Mouse (Mus musculus) liver (tissue): ENCODE measurements around the gene Styxl1.
A peak's percentile ranks its signal among the peaks of the same experiment; 100 is the strongest.

Experiments
- DNase-seq: peaks from one replicate; pipeline ENCODE4 v3.0.0-alpha.2; 2020; ENCODE audit warnings: mixed read lengths

The Styxl1 gene

DNA sequence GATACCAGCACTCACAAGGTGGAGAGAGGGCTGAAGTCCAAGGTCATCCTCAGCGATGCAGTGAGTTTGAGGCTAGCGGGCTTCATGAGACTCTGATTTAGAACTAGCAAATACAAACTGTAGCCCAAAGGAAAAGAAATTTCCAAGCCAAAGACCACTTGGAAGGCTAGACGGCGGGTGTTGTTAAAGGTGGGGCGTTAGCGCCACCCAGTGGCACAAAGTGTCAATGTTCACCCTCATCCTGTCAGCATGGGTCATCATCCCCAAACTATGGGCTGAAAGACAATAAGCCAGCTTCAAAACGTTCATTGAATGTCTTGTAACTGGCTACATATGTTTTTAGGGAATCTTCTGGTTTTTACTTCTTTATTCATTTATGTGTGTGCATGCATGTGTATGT lies 14.7 kb downstream of the Styxl1 start:
- DNase-seq, result peak; percentile 69

DNA sequence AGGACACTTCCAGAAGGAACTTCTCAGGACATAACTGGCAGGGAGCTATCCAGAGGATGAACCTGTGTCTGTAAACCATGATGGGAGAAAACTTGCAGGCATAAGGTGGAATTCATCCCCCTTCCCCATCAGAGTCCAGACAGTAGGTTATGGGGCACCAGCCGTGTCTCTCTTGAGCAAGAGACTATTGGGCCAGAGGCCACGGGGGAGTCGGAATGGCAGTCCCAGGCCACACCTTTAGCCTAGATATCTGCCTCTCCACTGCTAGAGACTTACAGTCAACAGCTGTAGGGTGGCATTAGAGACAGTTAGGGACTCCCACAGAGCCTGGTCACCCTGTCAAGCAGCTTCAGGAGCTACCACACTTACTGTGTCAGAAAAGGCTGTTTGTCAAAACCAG lies 16.3 kb downstream of the Styxl1 start:
- DNase-seq, result no peak

DNA sequence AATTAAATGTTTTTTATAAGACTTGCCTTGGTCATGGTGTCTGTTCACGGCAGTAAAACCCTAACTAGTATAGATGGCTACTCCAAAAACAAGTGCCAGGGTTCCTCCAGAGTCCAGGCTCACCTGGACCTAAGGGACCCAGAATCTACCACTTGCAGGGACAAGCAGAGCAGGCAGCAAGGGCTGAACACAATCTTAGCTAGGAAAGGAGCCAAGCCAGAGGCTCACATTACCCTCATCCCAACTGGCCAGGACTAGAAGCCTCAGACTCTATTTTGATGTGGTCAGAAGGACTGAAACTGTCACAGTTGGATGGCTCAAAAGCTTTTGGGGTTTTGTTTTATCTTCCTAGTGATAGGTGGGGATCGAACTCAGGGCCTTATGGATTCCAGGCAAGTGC lies 26.6 kb downstream of the Styxl1 start:
- DNase-seq, result no peak

DNA sequence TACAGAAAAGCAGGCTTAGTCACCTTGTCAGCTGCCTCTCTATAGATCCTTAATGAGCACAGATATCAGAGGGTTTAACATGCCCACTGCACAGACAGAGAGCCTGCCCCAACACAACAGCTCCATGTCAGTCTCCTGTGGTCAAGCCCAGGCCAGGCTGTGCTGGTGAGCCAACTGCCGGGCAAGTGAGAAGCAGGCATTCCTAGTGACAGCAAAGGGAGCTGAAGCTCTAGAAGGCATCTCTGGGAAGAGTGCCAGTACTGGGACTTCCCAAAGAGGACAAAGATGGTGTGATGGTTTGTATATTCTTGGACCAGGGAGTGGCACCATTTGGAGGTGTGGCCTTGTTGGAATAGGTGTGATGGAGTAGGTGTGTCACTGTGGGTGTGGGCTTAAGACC lies 27.1 kb downstream of the Styxl1 start:
- no peak for DNase-seq

DNA sequence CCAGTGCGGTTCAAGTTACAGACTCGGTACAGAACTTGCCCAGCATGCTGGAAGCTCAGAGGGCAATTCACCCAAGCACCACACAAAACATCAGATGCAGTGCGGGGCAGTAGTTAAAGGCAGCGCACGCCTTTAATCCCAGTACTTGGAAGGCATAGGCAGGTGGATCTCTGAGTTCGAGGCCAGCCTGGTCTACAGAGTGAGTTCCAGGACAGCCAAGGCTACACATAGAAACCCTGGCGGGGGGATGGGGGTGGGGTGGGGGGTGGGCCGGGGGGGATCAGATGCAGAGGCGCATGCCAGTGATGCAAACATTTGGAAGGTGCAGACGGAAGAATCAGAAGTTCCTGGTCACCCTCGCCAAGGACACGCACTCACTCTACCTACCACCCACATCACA lies 33.4 kb downstream of the Styxl1 start:
- no peak for DNase-seq

DNA sequence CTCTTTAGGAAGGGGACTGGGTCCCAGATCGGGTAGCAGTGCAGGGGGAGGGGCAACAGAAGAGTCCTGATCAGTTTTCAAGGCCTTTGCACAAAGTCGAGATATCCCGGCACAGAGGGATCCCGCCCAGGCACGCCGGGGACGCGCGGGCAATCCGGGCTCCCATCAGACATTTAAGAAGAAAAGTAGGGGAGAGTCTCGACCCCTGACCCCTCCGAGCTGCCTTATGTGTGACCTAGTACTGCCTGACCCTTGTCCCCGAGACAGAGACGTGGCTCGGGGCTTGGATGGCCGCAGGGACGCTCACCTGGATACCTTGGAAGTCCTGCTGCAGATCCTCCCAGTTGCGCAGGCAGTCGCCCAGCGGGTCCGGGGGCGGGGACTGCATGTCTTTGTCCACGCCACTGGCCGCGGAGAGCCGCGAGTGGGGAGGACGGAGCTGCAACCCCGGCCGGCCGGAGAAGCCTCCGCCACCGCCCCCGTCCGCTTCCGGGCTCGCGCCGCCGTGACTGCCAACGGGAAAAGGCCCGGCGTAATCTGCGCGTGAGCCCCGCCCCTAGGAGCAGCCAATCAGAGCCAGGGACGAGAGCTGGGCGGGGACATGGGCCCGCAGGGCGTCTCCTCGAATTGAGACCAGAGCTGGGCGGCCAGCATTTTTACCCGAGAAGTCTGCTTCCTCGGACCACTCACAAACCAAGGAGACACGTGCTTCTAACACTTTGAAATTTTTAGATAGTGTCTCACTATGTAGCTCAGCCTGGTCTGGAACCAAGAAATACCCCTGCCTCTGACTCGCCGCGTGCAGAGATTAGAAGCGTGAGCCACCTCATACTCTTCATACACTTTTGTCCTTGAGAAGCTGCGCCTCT lies 34.2 kb downstream of the Styxl1 start, which contains the start of gene Tmem120a:
Gene Tmem120a (minus strand): TSS at position 708 of the 869 bp plus-strand sequence.
- peak; percentile 95 for DNase-seq

DNA sequence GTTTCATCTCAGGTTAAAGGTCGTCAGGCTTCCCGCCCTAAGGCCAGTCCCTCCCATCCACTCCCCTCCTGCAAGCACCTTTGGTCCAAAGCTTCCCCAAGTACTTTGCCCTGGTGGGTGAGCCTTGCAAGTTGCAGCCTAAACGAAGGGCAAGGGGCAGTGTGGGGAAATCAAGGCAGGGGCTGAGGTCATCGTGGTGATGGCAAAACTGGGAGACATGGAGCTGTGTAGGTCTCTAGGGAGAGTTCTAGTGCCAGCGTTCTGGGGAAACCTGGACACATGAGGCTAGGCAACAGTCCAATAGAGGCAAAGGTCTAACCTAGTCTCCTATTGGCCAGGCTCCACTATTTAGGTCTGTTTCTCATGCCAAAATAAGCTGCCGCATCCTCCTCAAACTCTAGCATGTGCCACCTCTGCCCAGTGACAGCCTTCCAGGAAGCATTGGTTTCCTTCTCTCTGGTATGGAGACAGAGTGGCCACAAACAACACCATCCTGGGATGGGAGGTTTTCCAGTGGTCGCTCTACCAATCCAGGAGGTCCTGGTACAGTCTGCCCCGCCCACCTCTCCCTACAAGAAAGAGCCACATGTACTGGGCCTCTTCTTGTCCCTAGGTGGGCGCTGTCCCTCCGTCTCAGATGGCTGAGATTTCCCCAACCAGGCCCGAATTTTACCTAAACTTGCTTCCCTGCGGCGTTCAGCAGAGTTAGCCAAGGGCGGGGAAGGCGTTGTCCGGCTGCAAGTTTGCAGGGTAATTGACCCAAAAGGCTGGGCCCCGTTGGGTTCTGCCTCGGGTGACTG lies 35.0 kb downstream of the Styxl1 start:
- no peak for DNase-seq

DNA sequence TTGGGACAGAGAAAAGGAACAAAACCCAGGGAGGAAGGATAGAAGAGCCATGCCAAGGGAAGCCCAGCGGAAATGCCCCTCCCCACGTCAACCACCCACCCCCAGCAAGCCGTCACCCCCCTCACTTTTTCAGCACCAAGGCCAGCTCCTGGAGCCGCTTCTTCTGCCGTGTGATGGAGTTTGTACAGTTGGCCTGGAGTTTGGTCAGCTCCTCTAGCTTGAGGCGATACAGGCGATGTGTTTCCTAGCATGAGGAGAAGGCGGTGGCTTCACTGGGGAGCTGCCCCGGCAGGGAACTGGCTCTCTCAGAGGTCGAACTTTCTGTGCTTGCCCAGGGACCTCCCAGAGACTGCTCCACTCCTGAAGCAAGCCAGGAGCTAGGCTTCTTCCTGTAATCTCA lies 36.0 kb downstream of the Styxl1 start:
- no peak for DNase-seq

DNA sequence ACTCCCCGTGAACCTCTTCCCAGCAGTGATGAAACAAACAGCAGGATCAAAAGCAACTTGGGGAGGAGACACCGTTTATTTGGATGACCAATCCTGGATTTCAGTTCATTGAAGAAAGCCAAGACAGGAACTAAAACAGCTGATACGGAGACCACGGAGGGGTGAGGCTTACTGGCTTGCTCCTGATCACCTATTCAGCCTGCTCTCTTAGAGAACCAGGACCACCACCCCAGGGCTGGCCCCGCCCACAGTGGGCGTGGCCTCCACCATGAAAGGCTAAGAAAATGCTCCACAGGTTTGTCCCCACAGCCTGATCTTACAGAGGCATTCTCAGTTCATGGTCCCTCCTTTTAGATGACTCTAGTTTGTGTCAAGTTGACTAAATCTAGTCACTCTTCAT lies 39.9 kb downstream of the Styxl1 start:
- DNase-seq, result no peak

DNA sequence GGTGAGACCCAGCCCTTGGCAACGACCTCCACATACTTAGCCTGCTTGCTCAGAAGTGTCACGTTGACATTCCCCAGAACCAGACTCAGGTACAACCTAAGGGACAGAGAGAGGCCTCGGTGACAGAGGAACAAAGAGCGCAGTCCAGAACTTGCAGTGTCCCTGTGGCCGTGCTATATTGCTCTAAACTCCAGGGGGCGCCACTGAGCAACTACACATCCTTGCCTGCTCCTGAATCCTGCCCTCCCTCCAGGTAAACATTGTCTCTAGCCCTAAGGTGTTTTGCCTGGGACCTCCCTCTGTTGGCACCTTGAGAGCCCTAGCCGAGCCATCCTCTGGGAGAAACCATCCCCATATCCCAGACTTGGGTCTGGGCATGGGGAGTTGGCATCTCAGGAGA lies 41.0 kb downstream of the Styxl1 start:
- no peak for DNase-seq

DNA sequence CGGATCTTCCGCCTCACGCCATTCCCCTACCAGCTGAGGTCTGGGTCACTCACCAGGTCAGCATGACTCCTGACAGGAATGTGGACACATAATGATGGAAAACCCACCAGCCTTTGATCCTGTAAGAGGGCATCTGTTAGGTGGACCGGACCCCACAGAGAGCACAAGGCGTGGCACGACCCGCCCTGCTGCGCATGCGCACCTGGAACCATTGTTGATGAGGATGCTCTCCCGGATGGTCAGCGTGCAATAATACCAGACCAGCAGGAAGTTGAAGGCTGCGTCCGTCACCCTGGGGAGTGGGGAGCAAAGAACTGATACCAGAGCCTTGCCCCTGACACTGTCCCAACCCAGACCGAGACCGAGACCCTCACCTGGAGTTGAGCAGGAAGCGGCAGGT lies 41.6 kb downstream of the Styxl1 start:
- DNase-seq, result no peak

DNA sequence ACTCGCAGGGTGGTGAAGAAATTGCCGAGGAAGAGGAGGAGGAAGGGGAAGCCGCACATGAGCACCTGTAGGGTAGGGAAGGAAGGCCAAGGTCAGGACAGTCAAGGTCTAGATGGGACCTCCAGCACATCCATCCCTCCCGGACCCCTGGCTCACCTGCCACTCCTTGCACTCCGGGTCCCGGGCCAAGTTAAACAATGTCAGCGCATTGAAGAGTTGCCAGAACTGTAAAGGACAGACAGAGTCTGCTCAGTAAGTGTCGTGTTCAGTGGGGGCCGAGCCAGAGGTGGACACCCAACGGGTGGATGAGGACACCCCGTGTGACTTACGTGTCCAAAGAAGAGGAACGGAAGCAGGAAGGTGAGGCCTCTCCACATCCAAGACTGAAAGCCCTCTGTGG lies 42.4 kb downstream of the Styxl1 start:
- DNase-seq, result no peak

DNA sequence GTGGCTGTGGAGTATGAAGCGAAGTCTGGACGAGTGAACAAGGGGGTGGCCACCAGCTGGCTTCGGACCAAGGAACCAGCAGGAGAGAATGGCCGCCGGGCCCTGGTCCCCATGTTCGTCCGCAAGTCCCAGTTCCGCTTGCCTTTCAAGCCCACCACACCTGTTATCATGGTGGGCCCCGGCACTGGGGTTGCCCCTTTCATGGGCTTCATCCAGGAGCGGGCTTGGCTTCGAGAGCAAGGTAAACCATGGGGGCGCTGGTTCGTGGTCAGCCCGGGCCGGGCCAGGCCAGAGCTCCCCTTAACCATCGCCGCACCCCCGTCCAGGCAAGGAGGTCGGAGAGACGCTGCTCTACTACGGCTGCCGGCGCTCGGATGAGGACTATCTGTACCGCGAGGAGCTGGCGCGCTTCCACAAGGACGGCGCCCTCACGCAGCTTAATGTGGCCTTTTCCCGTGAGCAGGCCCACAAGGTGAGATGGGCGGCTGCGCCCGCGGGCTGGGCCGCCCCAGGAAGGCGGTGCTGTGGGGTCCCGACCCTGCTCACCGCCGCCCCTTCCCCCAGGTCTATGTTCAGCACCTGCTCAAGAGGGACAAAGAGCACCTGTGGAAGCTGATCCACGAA lies 44.0 kb downstream of the Styxl1 start:
- DNase-seq, result no peak

DNA sequence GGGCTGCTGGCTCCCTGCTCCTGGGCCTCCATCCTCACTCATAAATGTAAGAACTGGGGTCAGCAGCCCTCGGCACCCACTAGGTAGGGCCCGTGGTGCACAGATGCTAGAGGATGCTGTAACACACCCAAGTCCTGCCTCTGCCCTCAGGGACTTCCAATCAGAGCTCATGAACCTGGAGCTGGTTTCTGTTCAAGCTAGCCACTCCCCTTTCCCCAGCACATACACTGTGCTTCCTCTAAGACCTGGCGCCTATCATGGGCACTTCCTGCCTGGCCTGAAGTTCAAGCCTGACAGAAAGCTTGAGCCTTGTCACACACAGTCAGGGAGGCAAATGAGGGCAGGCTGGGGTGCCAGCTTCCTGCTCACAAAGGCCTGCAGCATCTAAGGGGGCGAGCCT lies 45.1 kb downstream of the Styxl1 start:
- DNase-seq, result no peak

DNA sequence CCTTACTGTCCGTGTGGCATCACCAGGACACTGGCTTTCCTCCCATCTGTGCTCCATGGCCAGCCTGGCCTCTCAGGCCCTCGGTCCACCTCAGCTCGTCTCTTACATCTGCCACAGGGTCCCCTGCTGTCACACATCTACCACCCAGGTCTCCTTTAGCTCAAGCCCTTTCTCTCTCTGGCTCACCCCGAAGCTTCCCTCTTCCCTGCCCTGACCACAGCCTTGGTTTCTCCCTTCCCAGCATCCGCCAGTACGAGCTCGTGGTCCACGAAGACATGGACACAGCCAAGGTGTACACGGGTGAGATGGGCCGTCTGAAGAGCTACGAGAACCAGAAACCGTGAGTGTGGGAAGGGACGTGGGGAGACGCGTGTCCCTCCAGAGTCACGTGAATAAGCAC lies 46.9 kb downstream of the Styxl1 start:
- no peak for DNase-seq

DNA sequence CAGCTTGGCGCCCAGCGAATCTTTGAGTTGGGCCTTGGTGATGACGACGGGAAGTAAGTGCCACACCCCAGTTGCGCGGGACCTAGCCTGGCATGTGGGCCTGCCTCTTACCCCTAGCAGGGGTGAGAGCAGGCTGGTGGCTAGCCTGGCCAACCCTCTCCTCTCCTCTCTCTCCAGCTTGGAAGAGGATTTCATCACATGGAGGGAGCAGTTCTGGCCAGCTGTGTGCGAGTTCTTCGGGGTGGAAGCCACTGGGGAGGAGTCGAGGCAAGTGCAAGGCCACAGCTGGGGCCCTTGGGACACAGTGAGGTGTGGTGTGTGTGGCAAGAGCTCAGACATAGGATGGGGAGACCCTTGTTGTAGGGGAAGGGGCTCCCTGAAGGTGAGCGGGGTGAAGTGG lies 47.3 kb downstream of the Styxl1 start:
- DNase-seq, result no peak

DNA sequence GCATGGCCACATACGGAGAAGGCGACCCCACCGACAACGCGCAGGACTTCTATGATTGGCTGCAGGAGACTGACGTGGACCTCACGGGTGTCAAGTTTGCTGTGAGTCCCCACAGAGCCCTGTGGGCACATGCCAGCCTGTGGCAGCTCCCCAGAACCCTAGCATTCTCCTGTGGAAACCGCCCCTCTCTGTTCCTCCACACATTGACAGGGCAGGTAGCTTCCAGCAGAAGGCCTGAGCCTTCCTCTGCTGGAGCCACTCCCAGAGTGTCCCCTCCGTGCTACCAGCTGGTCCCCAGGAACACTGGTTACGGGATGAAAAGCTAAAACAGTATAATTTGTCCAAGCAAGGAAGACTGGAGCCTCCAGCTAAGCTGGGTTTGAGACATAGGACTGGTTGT lies 47.9 kb downstream of the Styxl1 start:
- DNase-seq, result no peak

DNA sequence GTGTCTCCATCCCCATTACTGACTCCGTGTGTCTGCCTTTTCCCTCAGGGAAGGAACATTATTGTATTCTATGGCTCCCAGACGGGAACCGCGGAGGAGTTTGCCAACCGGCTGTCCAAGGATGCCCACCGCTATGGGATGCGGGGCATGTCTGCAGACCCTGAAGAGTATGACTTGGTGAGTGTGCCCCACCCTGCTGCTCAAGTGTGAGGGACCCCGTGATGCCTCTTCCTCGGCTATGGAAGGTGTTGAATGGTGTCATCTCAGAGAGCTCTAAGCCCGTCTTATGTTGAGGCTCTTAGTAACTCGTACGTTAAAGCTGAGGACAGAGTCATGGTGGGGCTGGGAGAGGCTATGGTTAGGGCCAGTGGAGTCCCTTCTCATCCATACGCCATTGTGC lies 48.8 kb downstream of the Styxl1 start:
- no peak for DNase-seq

DNA sequence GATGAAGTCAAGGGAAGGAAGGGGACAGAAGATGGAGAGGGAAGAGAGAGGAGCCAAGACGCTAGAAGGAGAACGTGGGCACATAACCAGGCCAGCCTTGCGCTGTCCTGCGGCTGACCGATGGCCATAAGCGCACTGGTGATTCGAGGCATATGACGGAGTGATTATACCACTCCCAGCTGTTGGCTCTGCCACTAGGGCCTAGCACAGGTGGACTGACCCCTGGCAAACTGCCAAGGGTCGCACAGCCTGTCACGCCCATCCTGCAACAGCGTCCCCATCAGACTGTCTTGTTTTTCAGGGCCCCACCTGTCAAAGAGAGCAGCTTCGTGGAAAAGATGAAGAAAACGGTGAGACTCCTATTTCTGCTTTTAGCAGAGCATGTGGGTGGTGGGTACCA lies 49.8 kb downstream of the Styxl1 start:
- no peak for DNase-seq

DNA sequence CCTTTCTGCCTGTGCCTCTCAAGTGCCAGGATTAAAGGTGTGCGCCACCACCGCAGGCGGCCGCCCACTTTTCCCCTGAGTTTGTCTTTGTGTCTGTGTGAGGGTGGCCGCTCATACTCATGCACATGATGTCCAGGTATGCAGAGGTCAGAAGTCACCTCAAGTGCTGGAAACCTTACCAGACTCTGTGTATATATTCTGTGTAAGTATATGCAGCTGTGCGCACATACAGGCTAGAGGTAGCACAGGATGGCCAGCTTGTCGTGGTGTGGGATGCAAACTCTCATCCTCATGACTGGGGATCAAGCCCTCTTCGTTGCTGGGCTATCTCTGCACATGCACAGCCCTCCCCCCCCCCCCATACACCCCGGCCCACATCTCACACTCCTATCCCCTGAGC lies 50.3 kb downstream of the Styxl1 start:
- DNase-seq, result no peak

DNA sequence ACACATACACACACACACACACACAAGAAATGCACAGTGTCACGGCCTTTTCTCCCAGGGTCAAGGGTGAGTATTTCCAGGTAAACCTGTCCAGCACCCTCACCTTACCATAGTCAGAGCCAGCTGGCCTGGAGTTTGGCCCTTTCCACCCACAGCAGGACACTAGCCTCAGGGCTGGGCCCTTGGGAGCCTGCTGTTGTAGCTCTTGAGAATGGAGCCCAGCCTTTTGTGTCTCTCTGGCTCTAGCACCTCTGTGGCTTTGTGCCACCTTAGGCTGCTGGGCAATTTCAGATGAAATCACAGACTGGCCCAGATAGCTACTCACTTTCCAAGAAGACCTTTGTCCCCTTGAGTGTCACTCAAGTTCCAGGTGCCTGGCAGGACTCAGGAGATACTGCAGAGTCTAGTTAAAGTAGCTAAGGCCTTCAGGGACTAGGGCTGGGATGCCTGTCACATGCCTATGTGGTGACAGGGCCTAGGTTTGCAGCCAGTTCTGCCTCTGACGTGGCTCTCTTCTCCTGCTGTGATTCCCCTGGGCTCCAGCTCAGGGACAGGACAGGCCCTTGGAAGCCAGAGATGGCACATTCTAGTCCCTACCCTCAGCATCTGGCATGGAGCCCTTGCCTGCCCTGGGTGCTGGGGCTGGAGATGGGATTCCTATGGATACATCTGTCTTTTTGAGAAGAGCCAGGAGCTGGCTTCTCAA lies 51.4 kb downstream of the Styxl1 start:
- no peak for DNase-seq

DNA sequence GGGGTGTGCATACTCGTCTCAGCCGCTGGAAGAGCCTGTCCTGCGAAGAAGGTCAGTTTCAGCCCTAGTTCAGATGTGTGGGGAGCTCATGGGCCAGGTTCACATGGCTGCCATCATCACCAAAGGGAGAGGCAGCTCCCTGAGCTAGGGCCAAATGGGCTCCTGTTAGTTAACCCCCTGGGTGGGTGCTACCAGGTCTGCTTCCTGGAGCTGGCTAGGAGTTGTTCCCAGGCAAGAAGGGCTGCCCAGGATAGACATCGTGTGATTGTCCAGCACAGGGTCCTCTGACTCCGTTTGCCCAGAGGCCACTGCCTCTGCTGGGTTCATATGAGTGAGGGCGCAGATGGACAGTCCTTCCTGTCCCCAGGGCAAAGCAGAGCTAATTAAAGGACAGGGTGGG lies 52.2 kb downstream of the Styxl1 start:
- no peak for DNase-seq

DNA sequence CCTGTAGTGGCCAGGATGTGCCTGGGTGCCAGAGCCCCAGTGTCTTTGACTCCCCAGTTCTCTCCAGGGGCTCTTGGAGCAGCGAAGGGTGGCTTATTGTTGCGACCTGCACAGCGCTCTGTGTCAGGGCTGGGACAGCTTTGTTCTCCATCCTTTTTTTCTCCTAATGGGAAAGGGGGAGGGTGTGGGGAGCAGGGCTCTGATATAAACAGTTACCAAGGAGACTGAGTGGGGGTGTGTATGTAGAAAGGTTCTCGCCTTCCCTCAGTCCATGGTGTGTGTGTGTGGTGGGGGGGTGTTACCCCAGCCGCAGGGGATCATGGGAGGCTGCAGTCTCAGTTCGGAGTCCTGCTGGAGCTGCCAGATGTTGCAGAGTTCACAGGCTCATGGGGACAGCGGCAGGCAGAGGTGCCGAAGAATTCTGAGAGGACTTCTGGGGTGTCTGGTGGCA lies 52.8 kb downstream of the Styxl1 start:
- no peak for DNase-seq
